Mouse (Mus musculus) cerebellum, adult 9-11 months (tissue): ENCODE results near the gene Gas6.

Experiments
- DNase-seq: peaks from one replicate; pipeline ENCODE4 v3.0.0; 2022

Gas6 gene

GRCm38 (mm10) chr8:13504894-13505674, 10.8 kb upstream of the Gas6 start:
- no peak for DNase-seq

GRCm38 (mm10) chr8:13503936-13504606, 9.8 kb upstream of the Gas6 start:
- DNase-seq: no peak

DNA sequence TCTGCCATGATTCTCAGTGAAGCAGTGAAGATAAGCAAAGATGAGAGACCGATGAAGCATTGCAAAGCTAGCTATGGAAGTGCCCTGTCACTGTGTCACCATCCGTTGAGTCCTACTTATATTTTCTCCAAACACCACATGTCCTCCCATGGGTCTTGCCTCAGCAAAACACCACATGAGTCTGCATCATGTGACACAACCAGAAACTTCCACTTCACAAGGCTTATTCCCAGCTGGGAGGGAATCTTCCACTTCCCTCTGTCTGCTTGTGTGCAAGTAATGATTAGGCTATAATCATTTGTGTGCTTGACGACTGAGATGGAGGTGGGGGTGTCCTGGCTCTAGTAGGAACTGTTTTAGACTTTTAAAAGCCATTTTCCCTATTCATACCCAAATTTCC, 6.9 kb upstream of the Gas6 start:
- no peak for DNase-seq

GRCm38 (mm10) chr8:13493011-13493410, 1.3 kb downstream of the Gas6 start:
- peak; percentile 65 for DNase-seq

DNA sequence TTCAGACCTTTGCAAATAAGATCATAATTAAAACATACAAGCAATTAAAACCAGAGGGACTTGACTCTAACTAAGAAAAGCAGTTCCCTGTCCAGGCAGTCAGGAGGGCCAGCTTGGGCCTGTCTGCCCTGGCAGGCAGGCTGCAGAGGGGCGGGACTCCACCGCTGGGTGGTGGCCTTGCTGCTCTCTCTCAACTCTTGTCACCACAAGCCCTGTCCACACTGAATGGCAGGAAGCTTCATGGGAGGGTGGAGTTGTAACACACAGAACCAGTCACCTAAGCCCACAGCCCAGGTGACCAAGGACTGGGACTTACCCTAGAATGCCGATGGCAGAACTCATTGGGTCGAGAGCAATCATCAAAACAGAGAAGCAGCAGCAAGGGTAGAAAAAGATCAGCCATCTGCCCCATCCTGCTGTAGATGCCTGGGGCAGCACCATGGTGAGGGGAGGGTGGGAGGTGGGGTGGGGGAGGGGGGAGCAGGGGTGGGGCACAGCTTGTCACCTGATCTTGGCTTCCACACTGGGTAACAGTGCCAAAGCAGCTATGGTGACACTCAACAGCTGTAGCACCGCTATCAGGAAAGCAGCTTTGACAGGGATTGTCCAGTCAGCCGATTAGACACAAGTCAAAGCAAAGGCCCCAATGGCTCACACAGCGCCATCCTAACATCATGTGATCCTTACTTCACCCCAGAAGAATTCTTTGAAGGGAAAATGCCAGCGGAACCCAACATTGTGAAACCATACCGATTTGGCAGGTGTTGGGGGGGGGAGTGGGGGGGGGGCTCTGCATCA, 1.9 kb downstream of the Gas6 start:
- DNase-seq: peak; percentile 35

DNA sequence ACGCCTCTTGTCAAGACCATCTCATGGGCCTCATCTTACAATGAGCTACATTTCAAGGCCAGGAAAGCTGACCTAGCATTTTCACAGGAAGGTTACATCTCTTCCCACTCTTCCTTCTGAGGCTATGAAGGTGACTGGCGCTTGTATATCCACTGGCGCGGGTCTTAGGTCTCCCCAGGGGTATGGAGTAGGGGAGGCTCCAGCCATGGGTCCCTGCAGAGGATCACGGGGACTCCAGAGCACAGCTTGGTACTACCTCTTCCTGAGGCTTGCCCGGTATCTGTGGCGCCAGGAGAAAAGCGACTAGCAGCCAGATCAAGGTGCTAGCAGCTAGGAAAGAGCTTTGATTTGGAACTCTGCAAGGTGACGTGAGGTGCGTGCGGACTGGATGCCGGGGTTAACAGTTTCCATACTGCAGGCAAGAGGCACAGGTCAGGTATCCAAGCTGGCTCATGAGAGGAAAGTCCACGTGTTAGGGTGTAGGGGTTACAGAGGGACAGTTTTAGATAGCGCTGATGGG, 2.7 kb downstream of the Gas6 start:
- no peak for DNase-seq

GRCm38 (mm10) chr8:13489986-13490910, 4.0 kb downstream of the Gas6 start:
- DNase-seq: no peak

DNA sequence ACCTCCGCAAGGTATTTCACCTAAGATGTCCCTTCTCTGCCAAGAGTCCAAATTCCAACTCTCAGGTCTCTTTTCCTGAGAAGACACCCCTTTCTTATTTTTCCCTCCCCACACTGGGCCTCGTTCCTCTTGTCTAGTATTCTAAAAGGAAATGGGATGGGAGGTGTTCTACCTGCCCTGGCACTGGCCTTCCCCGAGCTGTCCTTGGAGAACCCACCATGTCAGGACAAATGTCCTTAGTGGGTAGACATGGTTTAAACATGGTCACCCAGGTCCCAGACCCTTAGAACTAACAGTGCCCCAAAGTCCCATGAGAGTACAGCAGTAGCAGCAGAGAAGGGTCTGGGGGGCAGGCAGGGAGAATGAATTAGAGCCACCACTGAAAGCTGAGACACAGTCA, 4.9 kb downstream of the Gas6 start:
- DNase-seq: no peak

GRCm38 (mm10) chr8:13483191-13483590, 11.1 kb downstream of the Gas6 start:
- DNase-seq: no peak

DNA sequence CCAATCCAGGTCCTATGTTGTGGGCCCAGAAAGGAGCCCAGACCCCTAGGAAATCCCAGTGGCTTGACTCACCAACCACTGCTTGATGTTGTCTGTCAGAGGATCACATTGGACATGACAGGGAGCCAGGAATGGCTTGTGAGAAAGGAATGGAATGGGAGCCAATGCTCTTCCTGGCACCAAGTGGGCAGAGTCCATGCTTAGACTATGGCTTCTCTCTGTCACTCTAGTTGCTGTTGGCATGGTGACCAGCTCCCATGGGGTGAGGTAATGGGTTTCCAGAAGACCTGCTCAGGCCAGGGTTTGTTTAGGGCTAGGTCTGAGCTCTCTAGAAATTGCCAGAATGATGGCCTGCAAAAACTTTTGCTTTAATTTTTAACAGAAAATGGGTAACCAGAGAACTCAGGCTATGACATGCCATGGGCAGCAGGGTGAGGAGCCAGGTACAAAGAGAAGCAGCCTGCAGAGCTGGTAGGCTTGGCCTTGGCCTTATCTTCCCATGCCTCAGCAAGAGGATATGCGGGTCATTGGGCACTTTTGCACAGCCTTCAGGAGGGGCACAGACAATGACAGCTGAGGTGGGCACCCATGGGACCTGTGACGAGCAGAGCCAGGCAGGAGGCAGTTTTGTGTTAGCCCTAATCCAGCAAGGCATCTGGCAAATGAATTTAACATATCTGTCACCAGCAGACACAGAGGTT, 12.0 kb downstream of the Gas6 start:
- DNase-seq: peak; percentile 51

DNA sequence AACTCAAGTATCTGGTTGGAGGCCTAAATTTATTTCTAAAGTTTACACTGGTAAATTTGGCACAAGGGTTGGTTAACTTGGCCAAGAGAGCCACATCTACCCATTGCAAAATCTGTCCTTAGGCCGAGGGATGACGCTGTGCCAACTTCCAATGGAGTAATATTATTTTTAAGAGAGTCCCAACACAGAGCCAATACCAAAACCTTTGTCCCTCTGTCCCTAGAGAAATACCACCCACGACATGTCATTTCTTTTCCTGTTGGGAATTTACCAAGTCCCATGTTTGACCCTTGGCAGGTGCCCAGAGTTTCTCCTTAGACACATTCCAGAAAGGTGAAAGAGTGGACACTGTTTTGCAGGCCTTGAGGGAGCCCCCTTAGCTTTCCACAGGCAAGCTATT, 12.7 kb downstream of the Gas6 start:
- no peak for DNase-seq

GRCm38 (mm10) chr8:13481089-13481554, 13.2 kb downstream of the Gas6 start:
- no peak for DNase-seq

- DNase-seq: no peak
These were observed 18.4 kb downstream of the Gas6 start for GRCm38 (mm10) chr8:13475892-13476291.

DNA sequence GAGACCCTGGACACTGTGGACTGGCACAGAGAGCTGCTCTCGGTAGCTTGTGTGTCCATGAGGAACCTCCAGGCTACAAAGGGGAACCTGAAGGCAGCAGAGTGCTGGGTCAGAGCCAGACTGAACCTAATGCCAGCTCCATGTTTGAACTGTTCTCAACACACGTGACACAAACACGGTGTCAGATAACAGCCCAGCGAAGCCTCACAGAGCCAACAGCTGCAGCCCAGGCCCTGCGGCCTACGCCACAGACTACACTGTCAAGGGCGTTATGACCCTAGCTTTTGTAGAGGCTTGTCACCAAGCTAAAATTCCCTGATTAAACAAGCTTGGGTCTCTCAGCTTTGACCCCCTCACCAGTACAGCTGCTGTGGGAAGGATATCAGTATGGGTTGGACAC, 22.0 kb downstream of the Gas6 start:
- DNase-seq: no peak

DNA sequence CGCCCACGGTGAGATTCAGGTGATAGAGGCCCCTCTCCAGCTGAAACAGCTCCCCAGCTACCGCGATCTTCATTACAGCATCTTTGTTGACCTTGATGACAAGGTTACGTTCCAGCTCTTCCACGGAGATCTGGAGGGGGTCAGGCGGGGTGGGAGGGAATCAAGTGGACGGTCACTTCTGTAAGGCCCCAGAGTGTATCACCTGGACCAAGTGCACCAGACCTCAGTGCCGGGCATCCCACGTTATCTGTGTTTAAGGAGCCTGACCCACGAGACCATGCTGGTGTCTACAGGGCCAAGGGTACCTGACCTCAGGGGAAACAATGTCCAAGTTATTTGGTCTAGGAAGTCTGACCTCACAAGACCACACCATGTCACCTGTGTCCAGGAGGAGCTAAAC, 22.8 kb downstream of the Gas6 start:
- DNase-seq: no peak

DNA sequence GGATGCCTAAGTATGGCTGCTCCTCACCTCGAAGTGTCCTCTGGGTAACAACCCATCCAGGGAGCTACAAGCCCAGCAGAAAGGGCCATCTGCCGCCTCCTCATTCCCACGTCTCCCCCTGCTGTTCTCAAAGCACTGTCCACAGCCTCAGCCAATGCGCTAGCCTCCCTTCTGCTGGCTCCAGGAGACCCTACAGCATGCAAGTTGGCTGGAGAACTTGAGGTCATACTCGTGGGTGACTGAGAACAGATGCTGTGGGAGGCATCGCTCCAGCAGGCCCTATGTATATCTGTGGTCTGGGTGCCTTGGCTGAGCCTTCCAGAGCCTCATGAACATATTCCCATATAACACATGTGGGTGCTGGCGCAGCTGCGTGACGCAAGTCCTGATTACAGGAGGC, 25.6 kb downstream of the Gas6 start:
- DNase-seq: no peak

DNA sequence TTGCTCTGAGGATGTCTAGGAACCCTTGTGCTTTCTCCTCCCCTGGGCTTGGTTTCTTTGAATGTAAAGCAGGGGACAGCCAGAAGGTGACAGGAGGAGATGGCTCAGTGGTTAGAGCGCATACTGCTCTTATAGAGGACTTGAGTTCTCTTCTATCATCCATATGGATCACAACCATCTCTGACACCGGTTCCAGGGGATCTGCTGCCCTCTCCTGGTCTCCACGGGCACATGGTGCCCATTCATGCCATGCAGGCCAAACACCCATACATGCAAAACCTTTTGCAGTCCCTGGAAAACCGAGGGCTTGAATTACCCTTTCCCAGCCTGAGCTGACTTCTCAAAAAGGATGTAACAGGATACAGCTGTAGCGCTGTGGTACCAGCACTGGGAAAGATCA, 27.3 kb downstream of the Gas6 start:
- no peak for DNase-seq

DNA sequence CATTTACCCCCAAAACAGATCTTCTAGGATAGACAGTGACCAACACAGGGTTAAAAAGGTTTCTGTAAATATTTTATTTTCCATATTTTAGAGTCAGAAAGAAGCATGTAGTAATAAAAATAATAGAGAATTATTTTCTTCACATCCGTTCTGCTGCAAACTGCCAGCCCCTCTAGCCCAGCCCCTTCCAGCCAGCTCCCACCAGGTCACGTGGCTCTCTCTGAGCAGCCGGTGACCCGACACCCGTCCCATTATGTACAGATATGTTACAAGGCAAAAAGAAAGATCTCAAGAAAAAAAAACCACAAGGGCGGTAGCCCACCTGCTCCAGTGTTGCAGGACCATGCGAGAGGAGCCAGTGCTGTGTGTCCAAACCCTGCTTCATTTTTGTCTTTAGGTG, 29.0 kb downstream of the Gas6 start:
- DNase-seq: no peak

DNA sequence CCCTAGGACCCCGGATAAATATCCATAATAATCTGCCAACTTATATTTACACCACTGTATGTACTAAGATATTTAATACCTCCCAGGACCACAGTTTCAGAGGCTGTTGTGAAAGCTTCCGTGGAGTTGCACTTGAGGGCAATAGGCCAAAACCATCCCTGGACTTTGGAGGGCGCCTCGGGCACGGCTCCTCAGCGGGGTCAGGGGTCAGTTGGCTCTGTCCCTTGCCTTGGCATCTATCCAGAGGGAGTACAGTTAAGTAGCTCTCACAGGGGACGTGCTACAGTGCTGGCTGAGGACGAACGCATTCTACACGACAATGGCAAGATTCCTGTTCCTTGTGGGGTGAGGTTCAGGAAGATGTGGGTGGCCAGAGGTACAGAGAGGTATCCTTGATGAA, 31.9 kb downstream of the Gas6 start:
- no peak for DNase-seq

GRCm38 (mm10) chr8:13461843-13462242, 32.4 kb downstream of the Gas6 start:
- peak; percentile 59 for DNase-seq

DNA sequence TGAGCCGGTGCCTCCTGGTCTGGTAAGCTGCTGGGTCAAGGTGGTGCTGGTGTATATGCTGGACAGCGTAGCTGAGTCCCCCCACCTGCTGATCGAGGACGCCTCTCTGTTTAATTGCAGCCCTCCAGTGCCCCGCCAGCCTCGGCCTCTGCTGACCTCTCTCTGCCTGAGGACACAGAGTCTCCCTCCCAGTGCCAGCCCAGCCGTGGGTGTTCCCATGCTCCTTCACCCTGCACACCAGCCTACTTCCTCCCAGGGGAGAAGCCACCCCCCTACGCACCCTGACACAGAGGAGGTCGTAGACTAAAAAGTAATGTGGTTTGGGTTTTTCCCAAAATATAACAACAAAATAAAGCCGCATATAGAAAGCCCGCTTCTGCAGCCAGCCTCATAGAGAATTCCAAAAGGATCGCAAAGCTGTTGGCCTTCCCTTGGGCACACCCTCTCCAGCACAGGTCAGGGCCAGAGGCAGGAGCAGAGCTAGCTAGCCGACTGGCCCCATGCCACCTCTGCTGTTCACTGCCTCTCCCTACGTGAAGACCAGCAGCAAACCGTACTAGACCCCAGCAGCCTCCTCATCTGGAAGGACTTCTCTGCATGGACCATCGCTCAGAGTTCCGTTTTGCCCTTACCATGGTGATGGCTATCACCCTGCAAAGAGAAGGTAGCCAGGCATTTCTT, 33.1 kb downstream of the Gas6 start:
- no peak for DNase-seq
